Mouse (Mus musculus) lung, embryonic 15.5 days (tissue): Measurements from ENCODE around the gene Cyp2j12. TPM values are rescaled to one million over a fixed set of nuclear protein-coding genes. Genes with fewer than 3 reads are reported as not detected.

Experiments used
- ATAC-seq: fragments of 200-750 bp; cut with Nextera tagmentation; 2 replicates; pipeline ENCODE4 v1.8.0; 2017; ENCODE audit warnings: moderate number of reproducible peaks, borderline replicate concordance; ENCODE audit not compliant: low FRiP score, low TSS enrichment; ENCODE audit errors: extremely low read depth
- H3K27ac ChIP-seq: fragments of 300-500 bp; sonication (generic); 2 replicates; pipeline ENCODE4 v1.5.1; 2015; ENCODE audit warnings: moderate library complexity, mild to moderate bottlenecking, inconsistent platforms
- H3K27me3 ChIP-seq: fragments of 300-500 bp; sonication (generic); 2 replicates; pipeline ENCODE4 v1.6.1; 2015; ENCODE audit warnings: inconsistent platforms
- H3K36me3 ChIP-seq: fragments of 300-500 bp; sonication (generic); 2 replicates; pipeline ENCODE4 v1.6.1; 2015; ENCODE audit warnings: inconsistent platforms
- H3K4me1 ChIP-seq: fragments of 300-500 bp; sonication (generic); 2 replicates; pipeline ENCODE4 v1.6.1; 2015; ENCODE audit warnings: inconsistent platforms
- H3K4me2 ChIP-seq: fragments of 300-500 bp; sonication (generic); 2 replicates; pipeline ENCODE4 v1.6.1; 2015; ENCODE audit warnings: inconsistent platforms, mild to moderate bottlenecking, moderate library complexity
- H3K4me3 ChIP-seq: fragments of 300-500 bp; sonication (generic); 2 replicates; pipeline ENCODE4 v1.5.1; 2015; ENCODE audit warnings: mild to moderate bottlenecking, inconsistent platforms
- H3K9ac ChIP-seq: fragments of 300-500 bp; sonication (generic); 2 replicates; pipeline ENCODE4 v1.6.1; 2015; ENCODE audit warnings: inconsistent platforms
- H3K9me3 ChIP-seq: fragments of 300-500 bp; sonication (generic); 2 replicates; pipeline ENCODE4 v1.6.1; 2016; ENCODE audit warnings: inconsistent platforms
- WGBS: fragments of 180-500 bp; shearing (Covaris S2); methylation state at CpG from one replicate; pipeline ENCODE4 v1.1.7; 2015; 5-methylcytosine and 5-hydroxymethylcytosine counted together
- polyA plus RNA-seq: library from polyadenylated mRNA; unstranded; fragments of >200 nt; fragmentation: Nextera tagmentation; extraction: Ambion mirVana; gene quantifications from 2 replicates; pipeline ENCODE4 v1.2.1, GENCODE M21; 2015

Cyp2j12 gene
- polyA plus RNA-seq, 1 experiment from 2014 or later, result not detected

- ATAC-seq, result no peak
- Histone ChIP-seq H3K27ac (no peak overlapping the region), H3K27me3 (no peaks in the 10 kb centered on the region), H3K4me3 (no peak overlapping the region), H3K4me2 (no peak overlapping the region), H3K4me1 (no peaks in the 10 kb centered on the region), H3K36me3 (no peaks in the 10 kb centered on the region), H3K9ac (no peak overlapping the region), H3K9me3 (no peaks in the 10 kb centered on the region)
Observed at GRCm38 (mm10) chr4:96078308-96078707, 62.6 kb downstream of the Cyp2j12 start.

GRCm38 (mm10) chr4:96077261-96078125, 63.5 kb downstream of the Cyp2j12 start, which contains the start of gene Cyp2j13:
Cyp2j13 (minus strand) TSS chr4:96077546.
- ATAC-seq, result peak; percentile 69; the same call in 1 of the 2 replicates
- 7% methylated on average over 20 of the region's 20 CpGs for WGBS
- no peaks in the 10 kb centered on the region for H3K9me3 ChIP-seq
- no peak within 1 kb of the TSS for H3K27ac ChIP-seq
- no peak within 1 kb of the TSS for H3K9ac ChIP-seq
- H3K4me3 ChIP-seq, result no peak within 1 kb of the TSS
- H3K36me3 ChIP-seq, result no peaks in the 10 kb centered on the region
- peak within 1 kb of the TSS; percentile 25 for H3K4me2 ChIP-seq
- no peaks in the 10 kb centered on the region for H3K27me3 ChIP-seq
- no peaks in the 10 kb centered on the region for H3K4me1 ChIP-seq

- WGBS, result 63% methylated on average over 2 of the region's 2 CpGs
- Histone ChIP-seq H3K27me3 (no peaks in the 10 kb centered on the region), H3K4me3 (no peak overlapping the region), H3K9ac (no peak overlapping the region), H3K4me1 (no peaks in the 10 kb centered on the region), H3K9me3 (no peaks in the 10 kb centered on the region), H3K36me3 (no peaks in the 10 kb centered on the region), H3K4me2 (no peak overlapping the region), H3K27ac (no peak overlapping the region)
- ATAC-seq, result no peak
Observed at GRCm38 (mm10) chr4:96062045-96062444, 78.9 kb downstream of the Cyp2j12 start.

- no peak overlapping the region for H3K4me3 ChIP-seq
- no peaks in the 10 kb centered on the region for H3K27me3 ChIP-seq
- H3K36me3 ChIP-seq, result no peaks in the 10 kb centered on the region
- H3K4me2 ChIP-seq, result no peak overlapping the region
- 85% methylated on average over 2 of the region's 2 CpGs for WGBS
- no peak overlapping the region for H3K27ac ChIP-seq
- H3K9me3 ChIP-seq, result no peaks in the 10 kb centered on the region
- H3K4me1 ChIP-seq, result no peaks in the 10 kb centered on the region
- H3K9ac ChIP-seq, result no peak overlapping the region
- no peak for ATAC-seq
Observed at GRCm38 (mm10) chr4:96060106-96060505, 80.8 kb downstream of the Cyp2j12 start.

Other genes starting within 250 kb of the Cyp2j12 start
- 14.9 and 15.0 TPM in 2 replicates for gene Hook1, start 173.9 kb downstream of the Cyp2j12 start, polyA plus RNA-seq
- not detected in 2 replicates for gene Cyp2j13, start 63.6 kb downstream of the Cyp2j12 start, polyA plus RNA-seq
- not detected in 2 replicates for gene Cyp2j7, start 95.5 kb upstream of the Cyp2j12 start, polyA plus RNA-seq
- not detected in 2 replicates for gene Cyp2j11, start 207.5 kb upstream of the Cyp2j12 start, polyA plus RNA-seq